Mouse (Mus musculus) ovary, postnatal 36 days (tissue): ENCODE measurements around the gene Icmt.
A peak's percentile ranks its signal among the peaks of the same experiment; 100 is the strongest.

Experiments used
- DNase-seq: peaks from one replicate; pipeline ENCODE4 v3.0.0; 2022; ENCODE audit warnings: low spot score, mixed read lengths

Icmt gene

DNA sequence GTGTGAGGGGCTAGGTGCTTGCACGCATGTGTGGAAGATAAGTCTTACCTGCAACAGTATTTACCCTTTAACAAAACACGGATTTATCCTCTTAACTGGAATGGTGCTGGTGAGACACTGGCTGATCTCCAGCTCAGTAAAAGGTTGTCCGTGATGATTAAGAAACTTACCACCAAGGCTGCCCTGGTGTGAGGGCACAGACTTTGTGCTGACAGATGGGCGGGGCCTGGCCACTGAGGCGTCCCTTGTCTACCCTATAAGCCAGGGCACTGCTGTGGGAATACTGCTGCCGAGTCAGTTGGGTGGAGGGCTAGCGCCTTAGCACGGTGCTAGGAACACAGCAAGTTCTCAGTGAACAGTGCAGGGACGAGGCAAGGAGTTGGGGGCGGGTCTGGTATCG is 5.0 kb downstream of the Icmt start:
- no peak for DNase-seq

DNA sequence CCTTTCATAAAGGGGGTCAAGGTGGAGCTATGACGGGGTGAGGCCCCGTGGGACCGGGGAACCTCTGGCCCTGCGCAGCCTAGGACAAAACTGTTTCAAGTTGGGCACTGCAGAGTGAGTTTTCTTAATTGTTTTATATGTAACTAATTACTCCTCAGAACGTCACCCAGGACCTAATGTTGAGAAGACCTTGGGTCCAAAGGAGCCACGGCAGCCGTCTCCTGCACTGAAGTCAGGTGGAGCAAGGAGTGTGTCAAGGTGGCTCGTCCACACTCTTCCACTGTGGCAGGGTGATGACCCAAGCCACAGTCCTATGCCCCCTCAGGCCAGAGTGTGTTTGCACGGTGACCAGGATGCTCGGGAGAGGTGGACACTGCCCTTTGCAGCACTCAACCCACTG is 6.1 kb downstream of the Icmt start:
- no peak for DNase-seq

DNA sequence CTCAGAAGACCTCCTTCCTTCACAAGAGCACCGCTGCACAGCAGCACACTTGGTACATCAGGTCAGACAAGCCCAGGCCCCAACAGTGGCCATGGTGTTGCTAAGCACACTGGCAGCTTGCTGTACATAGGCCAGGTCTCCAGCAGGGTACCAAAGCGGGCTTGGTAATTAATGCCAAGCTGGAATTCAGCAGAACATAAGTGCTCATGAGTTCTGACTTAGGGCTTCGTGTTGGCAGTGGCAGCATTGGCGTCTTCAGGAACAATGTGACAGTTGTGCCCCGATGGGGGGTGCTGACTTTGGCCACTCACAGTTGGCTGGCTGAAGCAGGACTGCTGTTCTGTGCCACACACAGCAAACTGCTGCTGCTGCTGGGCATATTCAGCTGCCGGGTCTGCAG is 7.7 kb downstream of the Icmt start:
- no peak for DNase-seq

DNA sequence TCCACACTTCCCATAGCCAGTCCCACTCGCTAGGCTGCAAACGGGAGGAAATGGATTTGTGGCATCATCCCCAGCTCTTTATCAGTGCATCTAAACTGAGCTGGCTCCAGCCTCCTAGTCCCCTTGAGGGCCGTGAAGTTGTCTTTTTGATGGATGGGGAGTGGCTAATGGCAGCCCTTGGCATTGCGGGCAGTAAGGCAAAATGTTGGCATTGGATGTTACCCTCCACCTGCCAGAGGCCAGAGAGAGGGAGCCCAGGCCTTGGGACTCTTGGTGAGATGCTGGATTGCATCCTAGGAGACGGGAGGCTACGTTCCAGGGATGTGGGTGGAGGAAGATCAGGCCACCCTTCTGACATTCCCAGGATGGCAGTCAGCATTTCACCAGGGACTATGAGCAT is 9.0 kb downstream of the Icmt start:
- DNase-seq = no peak

DNA sequence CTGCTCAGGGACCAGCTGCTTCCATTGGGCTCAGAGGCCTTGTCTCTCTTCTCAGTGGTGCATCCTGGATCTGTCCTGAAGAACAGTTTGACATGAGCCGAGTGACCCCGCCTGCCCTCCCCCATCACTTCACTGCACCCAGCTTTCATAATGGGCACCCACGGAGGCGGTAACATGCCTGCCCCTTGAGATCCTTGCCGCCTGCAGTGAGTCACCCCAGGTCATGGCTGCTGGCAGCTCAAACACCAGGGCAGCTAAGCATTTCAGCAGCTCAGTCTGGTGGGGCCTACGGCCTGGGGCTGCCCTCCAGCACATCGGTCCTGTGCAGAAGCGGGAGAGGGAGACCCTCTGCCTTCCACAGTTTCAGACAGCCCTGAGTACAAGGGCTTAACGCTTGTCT is 10.5 kb downstream of the Icmt start:
- DNase-seq = no peak

DNA sequence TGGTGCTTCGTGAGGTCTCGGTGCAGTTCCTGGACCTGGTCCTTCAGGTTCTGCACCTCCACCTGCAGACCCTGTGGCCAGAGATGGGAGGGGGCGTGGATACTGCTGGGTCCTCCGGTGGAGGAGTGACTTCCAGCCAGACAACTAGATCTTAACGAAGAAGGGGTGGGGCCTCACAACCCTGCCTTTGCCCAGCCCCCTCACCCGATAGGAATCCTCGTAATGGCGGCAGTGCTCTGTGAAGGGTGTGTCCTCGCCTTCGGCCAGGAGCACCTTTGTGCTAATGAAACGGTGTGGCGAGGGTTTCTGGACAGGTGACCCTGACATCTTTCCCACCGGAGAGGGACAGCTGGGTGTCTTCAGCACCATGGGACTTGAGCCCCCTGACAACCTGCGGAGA is 15.2 kb downstream of the Icmt start:
- DNase-seq = no peak

DNA sequence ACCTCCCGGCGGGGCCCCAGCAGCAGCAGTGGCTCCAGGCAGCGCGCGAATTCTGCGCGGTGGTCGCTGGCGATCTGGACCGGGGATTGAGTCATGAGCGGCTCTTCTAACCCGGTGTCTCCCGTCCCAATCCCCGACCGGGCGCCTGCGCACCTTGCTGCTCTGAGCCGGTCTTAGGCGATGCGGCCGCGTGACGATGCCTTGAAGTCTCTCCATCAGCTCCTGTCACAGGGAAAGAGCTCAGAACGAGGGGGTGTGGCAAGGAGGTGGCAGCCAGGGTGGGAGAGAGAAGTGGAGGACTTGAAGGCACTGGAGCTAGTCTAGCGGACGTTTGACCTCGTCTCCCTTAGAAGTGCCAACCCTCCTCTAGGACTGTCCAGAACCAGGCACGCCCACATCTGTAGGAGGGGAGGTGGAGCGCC is 16.2 kb downstream of the Icmt start:
- DNase-seq = no peak

DNA sequence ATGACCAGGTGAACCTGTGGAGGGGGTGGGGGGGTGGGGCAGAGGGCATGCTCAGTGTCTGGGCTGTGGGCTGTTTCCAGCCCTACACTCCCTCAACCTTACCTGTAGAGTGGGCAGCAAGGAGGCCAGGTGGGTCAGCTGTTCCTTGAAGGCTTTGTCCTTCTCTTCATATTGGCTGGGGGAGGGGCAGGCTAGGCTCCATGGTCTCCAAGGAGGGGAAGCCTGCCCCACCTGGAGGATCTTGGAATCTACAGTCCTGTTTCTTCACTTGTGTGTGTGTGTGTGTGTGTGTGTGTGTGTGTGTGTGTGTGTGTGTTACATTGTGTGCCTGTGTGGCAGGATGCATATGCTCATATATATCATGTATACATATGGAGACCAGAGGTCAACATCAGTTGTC is 16.9 kb downstream of the Icmt start:
- no peak for DNase-seq

DNA sequence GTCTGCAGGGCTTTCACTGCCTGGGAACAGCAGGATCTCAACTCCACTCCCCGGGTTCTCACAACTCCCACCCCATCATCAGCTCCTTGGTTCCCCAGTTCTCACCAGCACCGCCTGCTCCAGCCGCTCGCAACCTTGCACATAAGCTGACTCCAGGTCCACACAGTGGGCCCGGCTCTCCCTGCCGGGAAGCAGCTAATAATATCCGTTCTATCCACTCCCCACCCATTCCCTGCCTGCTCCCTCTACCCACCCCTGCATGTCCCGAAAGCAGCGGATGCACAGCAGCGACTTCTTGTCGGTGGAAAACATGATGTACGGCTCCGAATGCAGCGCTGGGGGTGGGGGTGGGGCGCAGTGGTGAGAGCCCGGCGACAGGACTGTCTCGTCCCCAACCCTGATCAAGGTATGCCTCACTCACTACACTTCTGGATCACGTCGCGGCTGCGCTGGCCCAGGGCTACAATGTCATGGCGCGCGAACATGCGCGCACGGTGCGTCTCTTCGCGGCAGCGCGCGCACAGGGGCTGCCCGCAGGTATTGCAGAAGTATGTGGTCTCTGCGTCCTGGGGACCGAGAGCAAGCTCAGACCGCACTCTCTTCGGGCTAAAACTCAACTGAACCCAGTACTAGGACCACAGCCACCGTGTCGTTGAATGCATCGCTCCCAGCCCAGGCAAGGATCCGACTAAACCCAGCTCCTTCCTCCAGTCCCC is 18.6 kb downstream of the Icmt start:
- no peak for DNase-seq

DNA sequence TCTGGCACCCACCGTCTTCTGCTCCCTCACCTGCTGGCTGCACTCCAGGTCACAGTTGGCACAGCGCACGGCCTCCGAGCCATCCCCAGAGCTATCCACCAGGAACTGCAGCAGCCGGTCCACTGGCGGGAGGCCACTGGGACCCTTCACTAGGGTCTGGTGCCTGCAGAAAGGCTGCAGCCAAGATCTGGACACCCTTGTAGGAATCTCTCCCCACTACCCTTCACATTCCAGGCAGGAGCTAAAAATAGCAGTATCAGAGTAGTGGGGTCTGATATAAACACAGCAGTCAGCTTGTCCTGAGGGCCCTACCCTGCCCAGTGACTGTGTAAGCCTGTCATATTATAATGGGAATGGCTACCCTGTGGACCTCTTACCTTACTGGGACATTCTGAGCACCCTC is 20.6 kb downstream of the Icmt start:
- DNase-seq = no peak

DNA sequence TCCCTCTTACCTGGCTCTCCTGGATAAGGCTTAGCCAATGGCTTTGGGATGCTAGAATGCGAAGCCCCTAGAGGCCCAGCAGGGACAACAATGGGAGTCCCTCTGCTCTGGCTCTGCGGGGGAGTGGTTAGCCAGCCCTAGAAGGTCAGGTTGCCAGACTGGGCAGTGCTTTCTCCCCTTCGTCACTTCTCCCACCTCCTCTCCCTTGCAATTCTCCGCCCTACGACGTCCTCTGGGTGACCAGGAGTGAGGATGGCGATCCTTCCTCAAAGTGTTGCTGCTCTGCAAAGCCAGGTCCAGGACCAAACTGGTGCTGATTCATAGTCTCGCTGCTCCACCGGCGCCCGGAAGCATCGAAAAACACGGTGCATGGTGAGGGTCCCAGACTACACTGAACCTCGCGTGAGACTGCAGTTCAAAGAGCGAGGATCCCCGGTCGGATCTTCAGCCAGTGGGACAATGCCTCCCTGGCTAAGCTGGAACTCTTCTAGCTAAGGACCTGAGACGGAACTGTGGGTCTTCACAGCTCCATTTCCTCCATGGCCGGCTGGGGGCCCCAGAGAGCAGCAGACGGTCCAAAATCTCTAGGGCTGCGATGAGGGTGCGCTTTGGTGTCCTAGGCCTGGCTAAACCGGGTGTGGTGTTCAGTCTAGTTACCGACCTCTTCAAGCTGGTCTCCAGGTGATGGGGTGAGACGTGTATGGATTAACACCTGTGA is 21.6 kb downstream of the Icmt start, which contains the start of gene Rnf207:
Gene Rnf207 (minus strand): TSS at position 477 of the 718 bp plus-strand sequence.
- DNase-seq = peak; percentile 64

DNA sequence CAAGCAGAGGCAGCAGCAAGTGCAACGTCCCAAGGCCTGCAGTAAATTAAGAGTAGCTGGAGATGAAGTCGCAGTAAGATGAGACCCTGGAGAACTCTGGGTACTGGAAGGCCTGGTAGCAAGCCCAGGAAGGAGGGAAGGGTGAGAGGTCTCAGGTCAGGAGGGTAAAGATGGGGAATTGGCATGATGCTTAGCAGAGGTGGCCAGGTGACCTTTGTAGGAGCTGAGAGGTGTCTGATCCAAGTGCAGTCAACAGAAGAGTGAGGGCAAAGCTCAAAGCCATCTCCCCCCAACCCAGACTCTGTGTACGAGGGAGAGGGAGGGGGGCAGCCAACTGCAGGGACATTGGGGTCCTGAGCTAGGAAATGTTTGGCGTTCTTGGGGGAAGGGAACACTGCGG is 24.4 kb downstream of the Icmt start:
- DNase-seq = no peak

DNA sequence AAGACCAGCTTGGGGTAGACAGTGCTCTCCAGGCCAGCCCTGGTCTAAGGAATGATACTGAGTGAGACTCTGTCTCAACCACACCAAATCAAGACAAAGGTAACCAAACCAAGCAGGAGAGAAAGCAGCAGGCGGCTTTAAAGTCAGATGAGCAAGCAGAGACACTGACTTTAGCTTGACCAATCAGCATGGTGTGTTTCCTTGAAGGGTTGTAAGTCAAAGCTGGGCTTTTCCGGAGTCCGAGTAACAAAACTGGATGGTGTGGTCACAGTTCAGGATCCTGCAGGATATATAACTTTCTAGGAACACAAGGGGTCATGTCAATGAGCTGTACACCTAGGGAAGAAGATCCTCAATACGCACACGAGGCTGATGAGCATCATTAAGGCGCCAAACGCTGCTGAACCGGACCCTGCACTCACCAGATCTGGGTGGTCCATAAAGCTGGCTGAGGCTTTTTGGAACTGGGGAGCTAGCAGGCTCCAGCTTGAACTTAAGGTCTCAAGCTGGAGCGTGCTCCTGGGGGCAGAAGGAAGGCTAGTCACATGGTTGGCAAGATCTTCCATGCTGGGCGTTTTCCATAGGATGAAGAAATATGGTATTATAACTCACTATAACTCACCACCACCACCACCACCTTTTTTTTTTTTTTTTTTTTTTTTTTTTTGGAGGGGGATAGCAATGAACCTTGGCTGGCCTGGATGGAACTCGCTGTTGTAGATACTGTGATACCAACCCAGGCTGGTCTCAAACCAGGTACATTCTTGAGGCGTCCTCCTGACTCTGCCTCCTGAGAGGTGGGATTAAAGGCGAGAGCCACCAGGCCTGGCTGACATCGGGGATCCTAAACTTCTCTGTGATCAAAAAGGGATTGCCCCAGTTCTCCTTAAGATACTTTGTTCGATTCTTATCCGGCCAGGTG is 27.9 kb downstream of the Icmt start:
- no peak for DNase-seq

DNA sequence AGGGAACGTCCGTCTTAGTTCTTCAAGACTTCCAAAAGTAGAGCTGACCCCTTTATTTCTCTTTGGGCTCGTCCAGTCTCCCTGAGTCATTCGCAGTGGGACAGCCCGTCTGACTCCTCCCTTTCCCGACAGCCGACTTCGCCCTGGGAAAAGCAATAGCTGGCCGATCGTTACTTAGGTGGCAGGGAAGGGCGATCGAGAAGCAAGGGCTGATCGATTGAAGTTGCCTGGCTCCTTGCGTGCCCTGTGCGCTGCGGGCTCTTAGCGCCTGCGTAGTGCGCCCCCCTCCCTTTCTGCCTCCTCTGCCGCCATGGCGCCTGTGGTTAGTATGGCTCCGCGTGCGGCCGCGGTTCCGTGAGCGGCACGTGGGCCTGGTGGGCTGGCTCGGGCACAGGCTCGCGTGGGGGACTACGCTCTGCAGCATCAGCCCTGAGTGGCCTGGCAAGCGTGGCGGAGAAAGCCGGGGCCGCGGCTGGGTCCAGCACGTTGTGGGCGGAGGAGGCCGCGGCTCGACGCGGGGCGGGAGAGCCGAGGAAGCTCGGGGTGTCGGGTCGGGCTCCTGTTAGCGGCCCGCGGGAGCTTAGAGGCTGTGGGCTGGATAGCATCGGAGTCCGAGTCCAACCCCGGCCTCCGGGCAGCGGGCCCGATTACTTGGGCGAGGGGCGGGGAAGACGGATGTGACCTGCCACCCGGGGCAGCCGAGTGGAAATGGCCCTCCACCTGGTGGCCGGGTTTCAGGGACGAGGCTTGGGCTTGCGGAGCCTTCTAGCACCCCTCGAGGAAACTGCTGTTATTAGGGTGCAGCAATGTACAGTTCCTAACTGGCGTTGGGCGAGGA is 28.8 kb downstream of the Icmt start, which contains the start of gene Rpl22:
Gene Rpl22 (plus strand): TSS at position 169 of the 838 bp plus-strand sequence.
- peak; percentile 89 for DNase-seq

DNA sequence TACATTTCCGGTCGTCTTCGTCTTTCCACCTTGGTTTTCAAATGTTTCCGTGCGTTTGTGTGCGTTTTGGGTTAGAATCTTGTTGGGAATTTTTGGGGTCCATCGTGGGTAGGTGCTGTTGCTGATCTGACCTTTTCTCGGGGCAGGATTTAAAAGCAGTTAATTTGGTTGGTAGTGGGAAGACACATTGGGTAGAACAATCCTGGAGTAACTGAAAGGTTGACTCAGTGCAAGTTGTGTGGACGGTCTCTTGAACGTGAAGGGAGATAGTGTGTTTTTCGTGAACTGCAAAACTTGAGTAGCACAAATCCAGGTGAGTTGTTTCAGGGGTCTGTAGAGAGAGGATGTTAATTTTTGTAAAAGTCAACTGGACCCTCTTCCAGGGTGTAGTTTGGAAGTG is 29.5 kb downstream of the Icmt start:
- DNase-seq = no peak

DNA sequence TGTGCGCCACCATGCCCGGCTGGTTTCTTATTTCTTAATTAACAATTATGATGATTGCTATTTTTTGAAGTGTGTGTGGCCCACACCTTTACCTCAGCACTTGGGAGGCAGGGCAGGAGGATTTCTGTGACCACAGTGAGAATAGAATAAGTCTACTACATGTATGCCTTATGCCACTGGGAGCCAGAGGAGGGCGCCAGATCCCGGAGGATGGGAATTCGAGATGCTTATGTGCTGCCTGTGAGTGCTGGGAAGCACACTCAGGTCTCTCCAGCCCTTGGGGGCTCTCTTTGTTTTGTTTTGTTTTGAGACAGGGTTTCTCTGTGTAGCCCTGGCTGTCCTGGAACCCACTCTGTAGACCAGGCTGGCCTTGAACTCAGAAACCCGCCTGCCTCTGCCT is 31.7 kb downstream of the Icmt start:
- DNase-seq = no peak

DNA sequence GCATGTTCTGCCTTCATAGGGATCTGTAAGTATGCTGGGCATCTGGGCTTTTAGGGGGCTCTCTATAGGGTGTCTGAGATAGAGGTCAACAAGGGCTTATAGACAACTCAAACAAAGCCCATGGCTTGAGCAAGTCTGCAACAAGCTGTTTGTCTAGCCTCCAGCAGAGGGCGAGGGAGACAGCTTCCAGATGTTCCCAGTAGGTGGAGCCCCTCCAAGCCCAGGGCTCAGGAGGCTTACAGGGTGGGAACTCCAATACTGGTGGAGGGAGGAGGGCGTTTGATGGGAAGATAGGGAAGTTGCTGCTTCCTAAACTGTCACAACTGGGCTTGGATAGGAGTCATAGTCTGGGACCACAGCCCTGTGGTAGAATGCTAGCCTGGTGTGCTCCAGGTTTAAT is 35.9 kb downstream of the Icmt start:
- DNase-seq = peak; percentile 57

DNA sequence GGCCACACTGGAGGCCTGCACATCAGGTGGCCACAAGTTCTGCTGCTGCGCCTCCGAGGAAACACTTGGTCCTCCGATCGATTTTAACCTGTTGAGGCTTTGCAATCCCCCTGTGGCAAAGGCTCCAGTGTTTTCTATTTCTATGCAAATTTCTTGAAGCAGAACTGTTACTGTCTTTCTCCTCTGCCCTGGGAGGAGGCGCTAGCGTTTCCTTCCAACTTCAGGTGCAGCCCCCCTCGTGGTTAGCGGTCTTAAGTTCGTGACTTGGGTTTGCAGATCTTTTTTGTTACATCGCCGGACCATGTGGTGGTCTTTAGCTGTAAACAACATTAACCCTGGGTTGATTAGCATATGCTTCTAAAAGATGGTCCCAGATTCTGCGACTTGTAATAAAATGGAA is 36.6 kb downstream of the Icmt start:
- no peak for DNase-seq

DNA sequence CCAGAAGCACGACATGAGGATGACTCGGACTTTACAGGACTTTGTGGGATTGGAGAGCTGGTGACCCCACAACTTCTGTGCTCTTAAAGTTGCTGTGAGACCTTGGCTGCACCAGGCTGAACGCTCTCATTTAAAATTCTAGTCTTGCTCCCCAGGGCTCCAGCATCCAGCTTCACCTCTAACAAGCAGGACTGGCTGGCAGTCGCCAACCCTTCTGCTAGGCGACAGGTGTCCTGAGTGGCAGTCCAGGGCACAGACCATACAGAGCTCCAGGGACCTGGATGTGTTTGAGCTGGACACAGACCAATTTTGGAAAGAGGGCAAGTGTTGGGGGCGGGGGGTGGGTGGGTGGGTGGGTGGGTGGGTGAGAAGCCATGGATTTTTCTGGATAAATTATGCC is 40.7 kb downstream of the Icmt start:
- DNase-seq = no peak

DNA sequence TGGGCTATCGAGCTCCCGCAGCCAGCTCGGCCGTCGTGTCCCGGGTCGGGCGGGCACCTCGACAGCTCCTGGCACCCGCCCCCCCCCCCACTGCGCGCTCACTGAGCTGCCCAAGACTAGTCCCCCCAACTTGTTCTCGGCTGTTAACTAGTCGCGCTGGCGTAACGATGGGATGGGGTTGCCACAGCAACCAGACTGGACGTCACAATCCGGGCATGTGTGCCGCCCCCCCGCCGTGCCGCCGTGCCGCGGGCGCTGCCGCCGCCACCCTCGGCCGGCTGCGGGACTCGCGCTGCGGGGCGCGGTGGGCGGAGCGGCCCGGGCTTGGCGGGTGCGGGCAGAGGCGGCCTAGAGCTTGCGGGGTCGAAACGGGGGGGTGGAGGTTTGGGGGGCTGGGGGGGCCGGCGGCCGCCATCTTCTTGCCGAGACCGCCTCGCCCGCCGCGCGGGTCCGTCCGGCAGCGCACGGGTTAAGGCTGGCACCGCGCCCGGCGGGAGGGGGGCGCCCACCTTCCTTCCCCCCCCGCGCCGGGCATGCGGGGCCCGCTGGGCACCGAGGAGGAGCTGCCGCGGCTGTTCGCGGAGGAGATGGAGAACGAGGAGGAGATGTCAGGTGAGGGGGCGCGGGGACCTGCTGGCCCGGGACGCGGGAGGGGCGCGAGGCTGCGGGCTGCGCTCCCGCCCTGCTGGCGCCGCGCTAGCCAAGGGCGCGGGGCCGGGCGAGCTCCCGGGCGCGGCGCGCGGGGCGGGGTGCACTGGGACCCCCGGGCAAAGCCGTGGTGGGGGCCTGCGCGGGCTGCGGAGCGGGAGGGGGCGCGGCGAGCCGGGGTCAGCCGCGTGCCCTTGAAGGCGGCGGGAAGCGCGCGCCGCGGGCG is 41.6 kb downstream of the Icmt start, which contains the start of gene Chd5:
Gene Chd5 (plus strand): TSS at position 233 of the 874 bp plus-strand sequence.
- DNase-seq = no peak
